Mouse (Mus musculus) thymus, postnatal 14 days (tissue): ENCODE data around the gene Dus2.
A peak's percentile ranks its signal among the peaks of the same experiment; 100 is the strongest.
"Not testable (repeated sequence)": the region's sequence is repeated elsewhere in the genome, so short reads cannot be mapped to it uniquely, and the experiment has no call there.

Source experiments
- DNase-seq: peaks from one replicate; pipeline ENCODE4 v3.0.0; 2021

The Dus2 gene

GRCm38 (mm10) chr8:105992499-105992898, 1.4 kb downstream of the Dus2 start:
- peak; percentile 89 for DNase-seq

DNA sequence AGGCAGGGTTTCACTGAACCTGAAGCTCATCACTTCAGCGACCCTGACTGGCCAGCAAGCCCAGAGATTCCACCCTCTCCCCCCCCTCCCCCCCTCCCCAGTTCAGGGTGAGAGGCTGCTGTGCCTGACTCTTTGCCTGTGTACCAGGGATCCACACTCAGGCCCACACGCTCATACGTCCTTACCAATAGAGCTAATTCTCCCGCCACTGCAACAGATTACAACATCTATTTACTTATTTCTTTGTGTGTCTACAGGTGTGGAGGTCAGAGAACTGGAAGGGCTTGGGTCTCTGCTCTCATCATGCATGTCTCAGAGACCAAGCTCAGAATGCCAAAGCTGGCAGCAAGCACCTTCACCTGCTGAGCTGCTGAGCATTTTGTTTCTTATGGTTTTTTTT, 2.1 kb downstream of the Dus2 start:
- no peak for DNase-seq

- DNase-seq = no peak
Measured at GRCm38 (mm10) chr8:105996359-105996758, 5.2 kb downstream of the Dus2 start.

DNA sequence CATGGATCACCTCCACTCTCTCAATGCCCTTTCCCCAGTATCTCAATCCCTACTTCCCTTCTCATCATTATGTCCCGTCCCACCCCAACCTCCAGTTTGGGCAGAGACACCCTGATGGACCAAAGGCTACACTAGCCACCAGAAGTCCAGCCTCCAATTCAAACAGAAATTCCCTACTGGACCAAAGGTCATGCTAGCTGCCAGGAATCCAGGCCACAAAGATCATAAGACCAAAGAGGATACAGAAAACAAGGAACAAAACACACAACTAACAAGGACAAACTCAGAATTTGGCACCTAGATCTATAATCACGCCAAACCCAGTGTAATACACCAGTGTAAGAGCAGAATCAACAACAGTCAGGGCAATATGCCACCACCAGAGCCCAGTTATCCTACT, 7.8 kb downstream of the Dus2 start:
- DNase-seq = no peak

GRCm38 (mm10) chr8:106001908-106002307, 10.8 kb downstream of the Dus2 start:
- DNase-seq = no peak

- DNase-seq = no peak
Measured at GRCm38 (mm10) chr8:106004538-106005207, 13.5 kb downstream of the Dus2 start.

GRCm38 (mm10) chr8:106005875-106006274, 14.7 kb downstream of the Dus2 start, which contains the start of gene Dpep2nb:
Gene Dpep2nb, minus strand, starts transcription at chr8:106005975.
- DNase-seq = no peak

DNA sequence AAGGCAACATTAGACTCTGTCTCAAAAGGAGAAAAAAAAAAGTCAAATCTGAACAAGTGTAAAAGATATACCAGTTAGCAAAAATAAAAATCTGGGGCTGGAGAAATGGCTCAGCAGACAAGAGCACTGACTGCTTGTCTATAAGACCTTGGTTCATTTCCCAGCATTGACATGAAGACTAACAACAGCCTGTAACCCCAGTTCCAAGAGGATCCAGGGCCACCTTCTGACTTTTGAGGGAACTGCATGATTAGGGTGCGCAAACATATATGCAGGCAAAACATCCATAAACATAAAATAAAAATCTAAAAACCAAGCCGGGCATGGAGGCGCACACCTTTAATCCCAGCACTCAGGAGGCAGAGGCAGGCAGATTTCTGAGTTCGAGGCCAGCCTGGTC, 15.3 kb downstream of the Dus2 start:
- peak; percentile 42 for DNase-seq

GRCm38 (mm10) chr8:106007135-106007534, 16.0 kb downstream of the Dus2 start:
- no peak for DNase-seq

DNA sequence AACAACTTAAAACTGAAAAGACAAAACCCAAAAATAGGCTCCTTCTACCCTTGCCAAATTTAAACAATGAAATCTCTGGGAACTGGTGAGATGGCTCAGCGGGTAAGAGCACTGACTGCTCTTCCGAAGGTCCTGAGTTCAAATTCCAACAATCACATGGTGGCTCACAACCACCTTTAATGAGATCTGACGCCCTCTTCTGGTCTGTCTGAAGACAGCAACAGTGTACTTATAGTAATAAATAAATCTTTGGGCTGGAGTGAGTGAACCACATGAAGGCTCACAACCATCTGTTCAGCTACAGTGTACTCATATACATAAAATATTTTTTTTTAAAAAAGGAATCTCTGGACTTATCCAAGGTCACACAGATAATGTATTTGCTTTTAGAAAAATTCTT, 16.8 kb downstream of the Dus2 start:
- not testable (repeated sequence) for DNase-seq

DNA sequence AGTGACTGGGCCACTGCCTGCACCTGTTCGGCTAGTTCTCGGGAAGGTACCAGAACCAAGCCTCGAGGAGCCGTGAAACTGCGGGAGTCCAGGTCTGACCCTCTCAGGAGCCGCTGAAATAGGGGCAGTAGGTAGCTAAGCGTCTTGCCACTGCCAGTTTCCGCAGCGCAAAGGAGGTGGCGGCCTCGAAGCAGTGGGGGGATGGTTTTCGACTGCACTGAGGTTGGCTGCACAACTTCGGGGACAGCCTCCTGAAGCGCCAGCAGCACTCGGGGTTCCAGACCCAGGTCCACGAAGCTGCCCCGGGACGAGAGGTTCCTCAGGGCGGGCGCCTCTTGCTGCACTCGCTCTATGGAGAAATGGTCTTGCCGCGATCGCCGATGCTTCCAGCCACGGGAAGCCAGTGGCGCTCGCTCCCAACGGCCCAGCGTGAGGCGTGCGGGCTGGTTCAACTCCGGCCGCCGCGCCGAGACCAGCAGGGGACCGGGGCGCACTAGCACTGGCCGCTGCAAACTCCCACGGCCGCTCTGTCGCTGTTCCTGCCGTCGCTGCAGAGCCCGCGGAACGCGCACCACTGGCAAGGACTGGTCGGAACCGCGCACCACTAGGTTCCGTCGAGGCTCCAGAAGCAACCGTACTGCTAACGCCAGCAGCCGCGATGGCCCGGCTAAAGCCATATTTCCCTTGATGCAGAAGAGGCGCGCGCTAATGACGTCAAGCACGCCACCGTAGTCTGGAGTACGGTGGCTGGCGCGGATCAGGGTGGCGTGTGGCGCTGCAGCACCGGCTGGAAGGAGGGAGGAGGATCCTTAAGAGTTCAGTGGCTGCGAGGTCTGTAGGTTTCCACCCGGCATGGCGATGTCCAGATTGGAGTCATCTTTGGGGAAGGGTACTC, 19.9 kb downstream of the Dus2 start:
- DNase-seq = peak; percentile 92

DNA sequence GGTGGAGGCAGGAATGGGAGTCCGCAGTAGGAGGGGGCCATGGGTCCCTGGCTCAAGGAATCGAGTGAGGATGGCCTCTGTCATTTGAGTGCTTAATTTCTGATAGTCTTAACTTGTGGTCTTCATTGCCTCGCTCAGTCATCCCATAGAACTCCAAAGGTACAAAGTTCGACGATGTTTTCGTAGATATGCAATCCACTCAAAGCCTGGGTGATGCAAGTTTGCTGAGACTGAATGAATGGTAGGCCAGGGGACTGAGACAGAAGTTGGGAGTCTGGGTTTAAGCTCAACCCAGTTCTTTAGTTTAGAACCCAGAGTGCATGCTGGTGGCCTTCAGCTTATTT, 20.5 kb downstream of the Dus2 start, which contains the start of gene Ddx28:
Gene Ddx28 (minus strand): TSS at position 240 of the 344 bp plus-strand sequence.
- no peak for DNase-seq

DNA sequence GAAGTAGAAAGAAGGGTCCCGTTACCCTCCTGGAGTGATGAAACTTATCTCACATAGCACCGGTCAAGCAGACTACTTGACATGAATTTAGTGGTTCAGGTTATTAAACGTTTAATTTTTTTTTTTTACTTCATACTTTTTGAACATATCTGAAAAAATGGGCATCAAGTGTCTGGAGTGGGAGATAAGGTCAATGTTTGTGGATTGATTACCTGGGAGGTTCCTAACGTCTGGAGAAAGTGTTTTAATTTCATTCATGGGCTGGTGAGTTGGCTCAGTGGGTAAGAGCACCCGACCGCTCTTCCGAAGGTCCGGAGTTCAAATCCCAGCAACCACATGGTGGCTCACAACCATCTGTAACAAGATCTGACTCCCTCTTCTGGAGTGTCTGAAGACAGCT, 21.1 kb downstream of the Dus2 start:
- not testable (repeated sequence) for DNase-seq

- DNase-seq = no peak
Measured at GRCm38 (mm10) chr8:106016284-106016683, 25.1 kb downstream of the Dus2 start.

- DNase-seq = peak; percentile 71
Measured at GRCm38 (mm10) chr8:106017130-106017529, 26.0 kb downstream of the Dus2 start.

- no peak for DNase-seq
Measured at GRCm38 (mm10) chr8:106018039-106018438, 26.9 kb downstream of the Dus2 start.

- DNase-seq = peak; percentile 89
Measured at GRCm38 (mm10) chr8:106022483-106022882, 31.3 kb downstream of the Dus2 start.

GRCm38 (mm10) chr8:106038721-106039120, 47.6 kb downstream of the Dus2 start:
- no peak for DNase-seq

DNA sequence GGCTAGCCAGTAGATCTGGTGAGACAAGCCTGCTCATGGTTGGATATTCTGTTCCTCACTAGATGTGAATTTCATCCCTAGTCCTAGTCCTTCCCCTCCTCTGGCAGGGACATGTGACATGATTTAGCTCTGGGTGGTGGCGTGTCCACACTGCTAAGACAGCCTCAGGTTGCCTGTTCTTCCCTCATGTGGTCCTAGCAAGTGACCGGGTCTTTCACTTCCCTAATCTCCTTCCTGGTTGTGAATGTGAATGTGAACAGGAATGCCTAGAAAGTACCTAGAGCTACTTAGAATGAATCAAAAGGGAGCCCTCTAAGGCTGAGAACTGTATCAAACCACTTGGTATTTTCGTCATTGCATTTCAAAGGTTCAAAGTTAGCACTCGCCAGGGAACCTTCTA, 48.5 kb downstream of the Dus2 start:
- DNase-seq = no peak

DNA sequence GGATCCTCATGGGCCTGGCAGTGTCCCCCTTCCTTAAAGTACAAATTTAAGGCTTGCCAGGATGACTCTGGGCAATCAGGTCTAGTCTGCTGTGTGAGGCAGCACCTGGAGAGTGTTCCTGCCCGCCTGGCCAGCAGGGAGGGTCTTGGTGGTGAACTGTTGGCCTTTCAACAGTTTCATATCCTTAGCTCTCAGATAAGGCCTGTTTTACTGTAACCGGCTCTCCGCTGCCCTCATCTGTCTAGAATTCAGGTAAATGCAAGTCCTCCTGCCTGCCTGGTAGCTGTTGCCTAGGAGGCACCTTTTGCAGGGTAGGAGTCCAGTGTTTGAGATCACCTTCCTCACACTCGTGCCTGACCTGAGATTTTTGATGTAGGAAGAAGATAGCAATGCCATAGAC, 49.1 kb downstream of the Dus2 start:
- peak; percentile 54 for DNase-seq

DNA sequence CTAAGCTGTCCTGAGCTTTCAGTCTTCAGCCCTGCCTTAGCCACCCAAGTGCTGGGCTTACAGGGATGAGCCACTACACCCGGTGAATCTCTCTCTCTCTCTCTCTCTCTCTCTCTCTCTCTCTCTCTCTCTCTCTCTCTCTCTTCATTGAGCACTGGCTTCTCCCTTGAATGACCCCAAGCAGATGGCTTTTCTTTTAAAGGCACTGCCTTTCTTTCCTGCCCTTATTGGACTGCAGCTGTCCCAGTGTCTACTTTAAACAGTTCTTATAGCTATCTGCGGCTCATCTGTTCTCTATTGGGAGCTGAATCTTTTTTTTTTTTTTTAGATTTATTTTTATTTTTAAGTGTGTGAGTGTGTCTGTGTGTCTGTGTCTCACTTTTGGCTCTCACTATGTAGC, 51.9 kb downstream of the Dus2 start:
- DNase-seq = no peak

GRCm38 (mm10) chr8:106044151-106044550, 53.0 kb downstream of the Dus2 start:
- no peak for DNase-seq

DNA sequence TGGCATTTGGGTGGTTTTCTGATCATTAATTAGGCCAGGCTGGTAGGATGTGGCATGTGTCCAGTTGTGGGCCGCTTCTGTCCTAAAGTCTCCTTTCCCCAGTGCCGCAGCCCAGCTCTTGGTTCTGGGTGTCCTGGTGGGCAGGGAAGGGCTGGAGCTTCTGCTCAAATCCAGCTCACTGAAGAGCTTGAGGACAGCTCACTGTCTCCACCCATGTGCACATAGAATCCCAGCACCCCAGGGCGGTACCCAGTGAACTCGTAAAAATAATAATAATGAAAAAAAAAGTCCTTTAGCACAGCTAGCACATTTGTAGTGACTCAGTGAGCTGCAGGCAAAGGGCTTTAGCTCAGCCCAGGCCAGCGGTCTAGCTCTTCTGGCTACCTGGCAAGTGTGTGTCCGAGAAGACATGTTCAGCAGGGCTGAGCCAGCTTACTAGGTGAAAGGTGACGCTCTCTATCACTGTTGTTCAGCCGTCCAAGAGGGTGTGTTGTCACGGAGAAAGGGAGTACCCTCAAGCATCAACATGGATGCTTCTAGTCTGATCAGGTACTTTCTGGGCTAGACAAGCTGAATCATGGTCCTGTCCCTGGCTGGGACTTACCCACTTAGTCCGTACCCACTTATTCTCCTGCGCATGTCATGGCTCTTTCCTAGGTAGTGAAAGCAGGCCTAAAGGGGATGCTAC, 55.9 kb downstream of the Dus2 start:
- no peak for DNase-seq
